Mouse (Mus musculus): ENCODE results near the gene Actl7b. TPM values are rescaled to one million over a fixed set of nuclear protein-coding genes. Genes with fewer than 3 reads are reported as not detected.

Gene Actl7b
- not detected in 2 replicates for polyA plus RNA-seq (2012; ENCODE audit: insufficient read depth, insufficient read length, missing spikeins)

- no peak within 1 kb of the TSS for H3K27ac ChIP-seq (replicated peaks; ENCODE audit: low read depth, low read length)
- H3K4me1 ChIP-seq (ENCODE audit: control insufficient read depth, insufficient read depth, insufficient read length, low read length), result no peaks in the 10 kb centered on the region
- H3K4me3 ChIP-seq (ENCODE audit: insufficient read depth, low read depth, low read length), result no peak within 1 kb of the TSS
These were observed at the start of gene Actl7b for GRCm38 (mm10) chr4:56741041-56741493. Actl7b (minus strand) TSS chr4:56741443.

DNA sequence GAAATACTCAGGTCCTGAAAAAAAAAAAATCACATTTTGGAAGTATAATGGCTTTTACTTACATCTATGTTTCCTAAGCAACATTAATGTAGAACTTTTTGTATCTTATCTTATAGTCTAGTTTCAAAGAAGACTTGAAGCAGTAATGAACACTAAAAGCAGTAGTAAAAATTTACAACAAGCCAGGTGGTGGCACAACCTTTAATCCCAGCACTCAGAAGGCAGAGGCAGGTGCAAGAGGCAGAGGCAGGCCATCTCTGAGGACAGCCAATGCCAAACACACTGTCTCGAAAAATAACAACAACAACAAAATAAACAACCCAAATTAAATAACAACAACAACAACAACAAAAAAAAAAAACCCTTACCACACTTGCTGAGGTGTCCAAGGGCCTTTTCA lies 29.8 kb upstream of the Actl7b start:
- Histone ChIP-seq H3K4me1 (ENCODE audit: control insufficient read depth, insufficient read depth, insufficient read length, low read length) (no peaks in the 10 kb centered on the region), H3K27ac (replicated peaks; ENCODE audit: low read depth, low read length) (no peak overlapping the region), H3K4me3 (ENCODE audit: insufficient read depth, low read depth, low read length) (no peak overlapping the region)

DNA sequence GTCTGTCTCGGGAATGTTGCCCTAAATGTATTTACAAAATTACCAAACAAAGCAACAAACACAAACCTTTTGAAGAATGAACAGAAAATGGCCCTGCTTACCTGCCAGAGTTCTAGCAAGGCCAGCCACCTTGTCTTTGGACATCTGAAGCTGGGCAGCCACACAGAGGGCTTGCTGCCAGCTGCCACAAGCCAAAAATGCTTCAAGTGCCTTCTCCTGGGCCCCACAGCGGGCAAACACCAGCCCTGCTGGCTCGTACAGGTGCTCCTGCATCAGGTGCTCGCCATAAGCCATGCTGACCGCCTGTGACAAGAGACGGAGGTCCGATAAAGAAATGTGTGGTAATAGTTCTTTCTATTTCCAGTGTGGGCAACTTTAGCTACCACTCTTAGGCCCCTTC lies 27.7 kb upstream of the Actl7b start:
- no peak overlapping the region for H3K27ac ChIP-seq (replicated peaks; ENCODE audit: low read depth, low read length)

DNA sequence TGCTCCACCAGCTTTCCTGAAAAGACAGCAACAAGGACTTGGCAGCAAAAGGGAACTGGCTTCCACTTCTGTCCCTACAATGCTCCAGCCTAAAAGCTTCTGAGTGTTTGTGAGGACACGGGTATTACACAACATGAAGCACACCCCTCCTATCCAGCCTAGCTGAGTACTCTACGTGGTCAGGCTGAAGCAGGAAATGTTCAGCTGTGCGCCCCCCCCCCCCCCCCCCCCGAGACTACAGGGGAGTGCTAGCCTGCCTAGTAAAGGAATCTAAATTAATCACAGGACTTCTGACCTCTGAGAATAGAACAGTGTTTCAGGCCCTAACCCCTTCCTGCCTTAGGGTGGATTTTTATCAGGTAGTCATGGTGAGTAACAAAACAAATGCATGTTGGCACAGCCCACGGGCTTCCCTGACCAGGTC lies 26.6 kb upstream of the Actl7b start:
- H3K4me3 ChIP-seq (ENCODE audit: insufficient read depth, low read depth, low read length), result no peak overlapping the region
- H3K4me1 ChIP-seq (ENCODE audit: control insufficient read depth, insufficient read depth, insufficient read length, low read length), result no peaks in the 10 kb centered on the region
- no peak overlapping the region for H3K27ac ChIP-seq (replicated peaks; ENCODE audit: low read depth, low read length)

More for the DNA sequence above, 27.7 kb upstream of the Actl7b start:
- Histone ChIP-seq H3K4me1 (ENCODE audit: control insufficient read depth, insufficient read depth, insufficient read length, low read length) (no peaks in the 10 kb centered on the region), H3K4me3 (ENCODE audit: insufficient read depth, low read depth, low read length) (no peak overlapping the region)

GRCm38 (mm10) chr4:56757693-56758092 lies 16.4 kb upstream of the Actl7b start:
- Histone ChIP-seq H3K4me3 (ENCODE audit: insufficient read depth, low read depth, low read length) (no peak overlapping the region), H3K4me1 (ENCODE audit: control insufficient read depth, insufficient read depth, insufficient read length, low read length) (no peaks in the 10 kb centered on the region), H3K27ac (replicated peaks; ENCODE audit: low read depth, low read length) (no peak overlapping the region)

- Histone ChIP-seq H3K4me1 (ENCODE audit: control insufficient read depth, insufficient read depth, insufficient read length, low read length) (no peaks in the 10 kb centered on the region), H3K27ac (replicated peaks; ENCODE audit: low read depth, low read length) (no peak overlapping the region)
These were observed 15.8 kb upstream of the Actl7b start for GRCm38 (mm10) chr4:56756966-56757600.

DNA sequence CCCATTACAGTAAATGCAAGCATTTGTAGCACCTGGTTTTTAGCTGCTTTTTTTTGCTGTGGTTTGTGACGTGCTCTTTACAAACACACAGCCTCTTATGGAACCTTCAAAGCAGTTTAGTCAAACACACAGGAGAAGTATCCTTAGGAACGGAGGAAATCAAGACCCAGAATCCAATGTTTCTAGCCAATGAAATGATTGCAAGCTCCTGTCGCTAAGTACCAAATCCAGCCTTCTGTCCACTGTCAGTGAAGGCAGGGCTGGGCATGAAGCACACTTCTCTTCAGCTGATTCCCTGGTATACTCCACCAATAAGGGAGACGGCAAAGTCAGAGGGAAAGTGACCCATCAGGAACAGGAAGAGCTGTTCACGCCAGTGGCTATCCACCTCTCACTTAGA lies 14.8 kb upstream of the Actl7b start:
- no peak overlapping the region for H3K27ac ChIP-seq (replicated peaks; ENCODE audit: low read depth, low read length)
- H3K4me1 ChIP-seq (ENCODE audit: control insufficient read depth, insufficient read depth, insufficient read length, low read length), result no peaks in the 10 kb centered on the region
- no peak overlapping the region for H3K4me3 ChIP-seq (ENCODE audit: insufficient read depth, low read depth, low read length)

More at GRCm38 (mm10) chr4:56756966-56757600, 15.8 kb upstream of the Actl7b start:
- H3K4me3 ChIP-seq (ENCODE audit: insufficient read depth, low read depth, low read length), result no peak overlapping the region

GRCm38 (mm10) chr4:56747456-56747855 lies 6.2 kb upstream of the Actl7b start:
- H3K4me3 ChIP-seq (ENCODE audit: insufficient read depth, low read depth, low read length), result no peak overlapping the region
- H3K27ac ChIP-seq (replicated peaks; ENCODE audit: low read depth, low read length), result no peak overlapping the region
- H3K4me1 ChIP-seq (ENCODE audit: control insufficient read depth, insufficient read depth, insufficient read length, low read length), result no peaks in the 10 kb centered on the region

DNA sequence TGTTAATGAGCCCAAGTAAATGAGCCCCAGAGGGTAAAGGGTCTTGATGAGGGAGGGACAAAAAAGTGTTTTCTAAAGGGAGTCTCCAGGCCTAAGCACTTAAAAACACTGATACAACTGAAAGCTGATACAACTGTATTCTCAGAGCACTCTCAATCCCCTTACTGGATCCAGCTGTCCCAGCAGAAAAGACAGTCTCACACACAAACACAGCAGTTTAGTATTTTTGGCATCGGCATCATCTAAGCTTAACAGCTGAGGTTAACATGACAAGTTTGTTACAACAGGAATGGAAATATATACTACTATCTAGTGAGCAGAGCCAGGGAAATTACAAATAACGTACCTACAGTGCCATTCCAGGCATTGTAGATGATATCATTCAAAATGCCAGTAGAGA lies 5.1 kb upstream of the Actl7b start:
- Histone ChIP-seq H3K27ac (replicated peaks; ENCODE audit: low read depth, low read length) (no peak overlapping the region), H3K4me3 (ENCODE audit: insufficient read depth, low read depth, low read length) (no peak overlapping the region), H3K4me1 (ENCODE audit: control insufficient read depth, insufficient read depth, insufficient read length, low read length) (no peaks in the 10 kb centered on the region)

GRCm38 (mm10) chr4:56743363-56744195 lies 2.3 kb upstream of the Actl7b start, which contains the start of gene Actl7a:
Actl7a (plus strand) TSS chr4:56743413.
- no peaks in the 10 kb centered on the region for H3K4me1 ChIP-seq (ENCODE audit: control insufficient read depth, insufficient read depth, insufficient read length, low read length)
- no peak within 1 kb of the TSS for H3K4me3 ChIP-seq (ENCODE audit: insufficient read depth, low read depth, low read length)
- no peak within 1 kb of the TSS for H3K27ac ChIP-seq (replicated peaks; ENCODE audit: low read depth, low read length)

DNA sequence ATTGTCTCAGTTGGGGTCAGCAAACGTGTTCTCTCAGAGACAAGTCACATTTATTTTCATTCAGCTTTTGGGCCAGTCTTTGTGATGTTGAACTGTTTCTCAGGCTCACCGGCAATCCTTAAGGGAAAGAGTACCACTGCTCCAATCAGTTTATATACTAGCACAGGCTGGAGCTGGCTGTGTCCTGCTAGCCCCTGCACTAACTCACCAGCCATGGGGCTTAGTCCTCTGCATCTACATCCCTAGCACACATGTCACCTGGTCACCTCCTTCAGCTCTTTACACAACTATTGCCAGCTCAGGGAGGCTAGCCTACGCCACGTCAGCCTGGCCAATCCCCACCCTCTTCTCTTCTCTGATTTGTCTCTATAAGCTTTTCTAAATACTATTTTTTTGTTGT lies 1.5 kb upstream of the Actl7b start:
- H3K4me3 ChIP-seq (ENCODE audit: insufficient read depth, low read depth, low read length), result no peak overlapping the region
- H3K27ac ChIP-seq (replicated peaks; ENCODE audit: low read depth, low read length), result no peak overlapping the region
- no peaks in the 10 kb centered on the region for H3K4me1 ChIP-seq (ENCODE audit: control insufficient read depth, insufficient read depth, insufficient read length, low read length)

DNA sequence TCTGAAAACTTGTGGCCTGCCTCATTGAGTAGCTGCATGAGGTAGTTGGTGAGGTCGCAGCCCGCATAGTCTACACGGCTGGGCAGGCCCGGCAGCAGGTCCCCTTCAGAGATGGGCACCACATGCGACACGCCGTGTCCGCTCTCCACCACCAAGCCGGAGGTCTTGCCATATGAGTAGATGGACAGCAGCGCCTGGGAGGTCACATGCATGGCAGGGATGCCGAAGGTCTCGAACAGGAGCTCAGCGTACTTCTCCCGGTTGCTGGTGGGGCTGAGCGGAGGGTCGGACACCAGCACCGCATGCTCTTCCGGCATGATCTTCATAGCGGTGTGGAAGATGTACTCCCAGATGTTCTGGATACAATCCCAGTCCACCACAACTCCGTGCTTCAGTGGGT lies 632 bp downstream of the Actl7b start:
- no peak overlapping the region for H3K4me3 ChIP-seq (ENCODE audit: insufficient read depth, low read depth, low read length)
- H3K4me1 ChIP-seq (ENCODE audit: control insufficient read depth, insufficient read depth, insufficient read length, low read length), result no peaks in the 10 kb centered on the region
- H3K27ac ChIP-seq (replicated peaks; ENCODE audit: low read depth, low read length), result no peak overlapping the region

GRCm38 (mm10) chr4:56740020-56740485 lies 1.2 kb downstream of the Actl7b start, which contains the start of gene Gm26657:
Gm26657 (plus strand) TSS chr4:56740070.
- Histone ChIP-seq H3K4me1 (ENCODE audit: control insufficient read depth, insufficient read depth, insufficient read length, low read length) (no peaks in the 10 kb centered on the region), H3K27ac (replicated peaks; ENCODE audit: low read depth, low read length) (no peak within 1 kb of the TSS), H3K4me3 (ENCODE audit: insufficient read depth, low read depth, low read length) (no peak within 1 kb of the TSS)

GRCm38 (mm10) chr4:56725839-56726238 lies 15.4 kb downstream of the Actl7b start:
- Histone ChIP-seq H3K4me3 (ENCODE audit: insufficient read depth, low read depth, low read length) (no peak overlapping the region), H3K4me1 (ENCODE audit: control insufficient read depth, insufficient read depth, insufficient read length, low read length) (no peaks in the 10 kb centered on the region), H3K27ac (replicated peaks; ENCODE audit: low read depth, low read length) (no peak overlapping the region)

DNA sequence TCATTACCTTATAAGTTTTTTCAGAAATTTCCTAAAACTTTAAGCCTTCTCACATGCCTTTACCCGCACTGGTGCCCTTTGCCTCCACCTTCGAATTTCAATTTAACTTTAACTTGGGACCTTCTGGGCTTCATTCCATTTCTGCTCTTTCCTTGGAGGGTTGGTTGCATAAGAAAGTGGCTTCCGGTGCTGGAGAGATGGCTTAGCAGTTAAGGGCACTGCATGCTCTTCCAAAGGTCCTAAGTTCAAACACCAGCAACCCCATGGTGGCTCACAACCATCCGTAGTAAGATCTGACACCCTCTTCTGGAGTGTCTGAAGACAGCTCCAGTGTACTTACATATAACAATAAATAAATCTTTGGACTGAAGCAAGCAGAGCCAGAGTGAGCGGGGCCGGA lies 18.0 kb downstream of the Actl7b start:
- no peak overlapping the region for H3K4me3 ChIP-seq (ENCODE audit: insufficient read depth, low read depth, low read length)
- H3K27ac ChIP-seq (replicated peaks; ENCODE audit: low read depth, low read length), result no peak overlapping the region
- H3K4me1 ChIP-seq (ENCODE audit: control insufficient read depth, insufficient read depth, insufficient read length, low read length), result no peaks in the 10 kb centered on the region

Data from brown adipose tissue, adult 24 weeks (tissue).